Mouse (Mus musculus): ENCODE measurements around the gene Rab42.

GRCm38 (mm10) chr4:132273166-132273565 lies 30.0 kb downstream of the Rab42 start:
- TF ChIP-seq GATA1 (IDR thresholded peaks at IDR 0.05; ENCODE audit: borderline replicate concordance, low read length) (no peak), FLI1 (IDR thresholded peaks at IDR 0.05; ENCODE audit: low read length) (no peak)
